Mouse (Mus musculus) ES-E14 (cell line): ENCODE data around the gene Msx1. TPM values are rescaled to one million over a fixed set of nuclear protein-coding genes. Genes with fewer than 3 reads are reported as not detected.
A peak's percentile ranks its signal among the peaks of the same experiment; 100 is the strongest.

Experiments
- DNase-seq: peaks from one replicate; pipeline ENCODE4 v3.0.0-alpha.2; 2013; ENCODE audit warnings: low read depth, low spot score
- H3K27ac ChIP-seq: 2 replicates; pipeline ENCODE4 v1.5.1; 2012; ENCODE audit warnings: low read depth, mild to moderate bottlenecking, low read length, moderate library complexity, mixed read lengths; ENCODE audit not compliant: poor library complexity, insufficient read depth, severe bottlenecking
- H3K36me3 ChIP-seq: 2 replicates; pipeline ENCODE4 v1.6.1; 2012; ENCODE audit warnings: mild to moderate bottlenecking, low read length, moderate library complexity, mixed read lengths; ENCODE audit not compliant: control insufficient read depth, poor library complexity, insufficient read depth, severe bottlenecking
- H3K4me1 ChIP-seq, 2 experiments: fragments of 150-350 bp in 1 of 2; sonication (generic) in 1 of 2; 2 replicates each; pipeline ENCODE4 v1.6.1; 2012; ENCODE audit warnings: low read length in 2 of 2, mild to moderate bottlenecking in 1 of 2, mixed read lengths in 1 of 2; ENCODE audit not compliant: control insufficient read depth in 2 of 2, insufficient read depth in 2 of 2, poor library complexity in 1 of 2
- H3K4me3 ChIP-seq, 2 experiments: fragments of 150-350 bp in 1 of 2; sonication (generic) in 1 of 2; 2 replicates each; pipeline ENCODE4 v1.5.1; 2012; ENCODE audit warnings: low read length in 2 of 2, low read depth in 1 of 2, mild to moderate bottlenecking in 1 of 2, mixed read lengths in 1 of 2; ENCODE audit not compliant: insufficient read depth in 1 of 2, poor library complexity in 1 of 2, severe bottlenecking in 1 of 2
- H3K9ac ChIP-seq: 2 replicates; pipeline ENCODE4 v1.6.1; 2012; ENCODE audit warnings: low read depth, mild to moderate bottlenecking, low read length, mixed read lengths; ENCODE audit not compliant: poor library complexity, insufficient read depth, severe bottlenecking
- H3K9me3 ChIP-seq: fragments of 150-350 bp; sonication (generic); 2 replicates; pipeline ENCODE4 v1.6.1; 2012; ENCODE audit warnings: low read depth, mild to moderate bottlenecking, low read length; ENCODE audit not compliant: control insufficient read depth, insufficient read depth
- CHD2 ChIP-seq: IDR thresholded peaks from 2 replicates; pipeline ENCODE4 v1.6.1; 2014; ENCODE audit warnings: mild to moderate bottlenecking, low read depth, low read length, inconsistent platforms
- HCFC1 ChIP-seq: IDR thresholded peaks from 2 replicates; pipeline ENCODE4 v1.6.1; 2012; ENCODE audit warnings: low read length, inconsistent platforms, borderline replicate concordance; ENCODE audit not compliant: insufficient read depth
- MAFK ChIP-seq: IDR thresholded peaks from 2 replicates; pipeline ENCODE4 v1.6.1; 2014; ENCODE audit warnings: mild to moderate bottlenecking, low read depth, low read length, inconsistent platforms; ENCODE audit not compliant: insufficient read depth
- ZC3H11A ChIP-seq: IDR thresholded peaks from 2 replicates; pipeline ENCODE4 v1.6.1; 2012; ENCODE audit warnings: low read depth, mild to moderate bottlenecking, inconsistent platforms, low read length, borderline replicate concordance
- ZNF384 ChIP-seq: IDR thresholded peaks from 2 replicates; pipeline ENCODE4 v1.6.1; 2012; ENCODE audit warnings: low read depth, low read length, inconsistent platforms
- in situ Hi-C, 2 experiments: fragments of 600-800 bp; cut with MboI; formaldehyde crosslinking; loops; one replicate each; pipeline ENCODE4 v1.15.1; 2025; ENCODE audit warnings: low sequenced_read_pairs in 2 of 2, inconsistent platforms in 1 of 2; ENCODE audit not compliant: unreplicated experiment in 2 of 2
- total RNA-seq: library from RNA; depleted of rRNA; stranded (reverse); fragments of 300-350 nt; gene quantifications from 2 replicates; pipeline ENCODE4 v1.2.3, GENCODE M21; 2012

Msx1 gene
- total RNA-seq, 1 experiment, result 2.1 TPM

GRCm38 (mm10) chr5:37821111-37821601 lies 3.2 kb downstream of the Msx1 start:
- H3K27ac ChIP-seq, result no peak overlapping the region
- TF ChIP-seq CHD2 (no peak), MAFK (no peak), ZNF384 (no peak)
- H3K36me3 ChIP-seq, result no peaks in the 10 kb centered on the region
- peaks cover 0 to 7% of the 10 kb centered on the region in 2 experiments; a peak in 2 of 4 replicates for H3K4me1 ChIP-seq
- no peak for DNase-seq
- in situ Hi-C loops, result loop anchor here in 1 of 2 experiments (10.0 kb wide), 1 partner anchor 576 kb away; the partner anchor contains the start of gene Crmp1
- H3K9ac ChIP-seq, result no peak overlapping the region
- no peaks in the 10 kb centered on the region for H3K9me3 ChIP-seq
- H3K4me3 ChIP-seq, result peak overlapping the region; percentile 1 to 13; a peak in 2 of 4 replicates

DNA sequence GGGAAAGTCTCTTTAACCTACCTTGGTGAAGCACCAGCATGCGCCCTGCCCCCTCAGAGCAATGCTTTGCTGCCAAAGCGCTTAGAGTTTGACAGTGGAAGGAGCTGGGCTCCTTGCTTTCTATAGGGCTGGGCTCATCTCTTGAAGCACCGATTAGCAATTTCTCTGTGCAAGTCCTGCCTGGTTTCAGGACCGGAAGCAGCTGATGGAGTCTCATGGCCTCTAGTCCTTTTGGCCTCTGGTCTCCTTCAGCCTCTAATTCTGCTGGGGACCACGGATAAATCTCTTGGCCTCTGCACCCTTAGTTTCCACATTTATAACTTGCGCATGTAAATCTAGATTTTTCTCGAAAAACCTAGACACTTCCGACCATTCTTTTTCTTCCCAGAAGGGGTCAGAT lies 3.7 kb downstream of the Msx1 start:
- no peak for DNase-seq
- Histone ChIP-seq H3K4me1 (peaks cover 0 to 7% of the 10 kb centered on the region in 2 experiments; a peak in 2 of 4 replicates), H3K9ac (no peak overlapping the region), H3K27ac (no peak overlapping the region), H3K4me3 (no peak overlapping the region), H3K9me3 (no peaks in the 10 kb centered on the region), H3K36me3 (no peaks in the 10 kb centered on the region)
- in situ Hi-C loops, result loop anchor here in 1 of 2 experiments (10.0 kb wide), 1 partner anchor 576 kb away; the partner anchor contains the start of gene Crmp1
- TF ChIP-seq MAFK, result no peak
- no peak for TF ChIP-seq CHD2
- no peak for TF ChIP-seq ZNF384

- DNase-seq, result no peak
- Histone ChIP-seq H3K9ac (no peak overlapping the region), H3K36me3 (no peaks in the 10 kb centered on the region), H3K4me1 (peaks cover 0 to 7% of the 10 kb centered on the region in 2 experiments; a peak in 2 of 4 replicates), H3K27ac (no peak overlapping the region), H3K4me3 (no peak overlapping the region), H3K9me3 (no peaks in the 10 kb centered on the region)
- TF ChIP-seq ZC3H11A (no peak), MAFK (no peak), ZNF384 (no peak), HCFC1 (no peak), CHD2 (no peak)
- in situ Hi-C loops, result loop anchor here in 1 of 2 experiments (5.0 to 10.0 kb wide), 3 partner anchors 272 to 575 kb away; partner anchors contain the start of genes Crmp1 and Otop1
These were observed 4.4 kb downstream of the Msx1 start for GRCm38 (mm10) chr5:37819971-37820370.

GRCm38 (mm10) chr5:37819541-37819940 lies 4.8 kb downstream of the Msx1 start:
- Histone ChIP-seq H3K4me1 (peaks cover 0 to 7% of the 10 kb centered on the region in 2 experiments; a peak in 2 of 4 replicates), H3K27ac (no peak overlapping the region), H3K36me3 (no peaks in the 10 kb centered on the region), H3K9me3 (no peaks in the 10 kb centered on the region), H3K4me3 (no peak overlapping the region), H3K9ac (no peak overlapping the region)
- no peak for DNase-seq
- TF ChIP-seq ZNF384 (no peak), MAFK (no peak), ZC3H11A (no peak), CHD2 (no peak), HCFC1 (no peak)
- in situ Hi-C loops, result loop anchor here in 1 of 2 experiments (5.0 to 10.0 kb wide), 2 partner anchors 273 to 455 kb away; partner anchors contain the start of gene Otop1
